Mouse (Mus musculus): ENCODE measurements around the gene Taf6l. TPM values are rescaled to one million over a fixed set of nuclear protein-coding genes. Genes with fewer than 3 reads are reported as not detected.

The Taf6l gene
- total and polyA plus RNA-seq, 3 experiments: 20.4 to 25.7 (median 25.5) TPM

GRCm38 (mm10) chr19:8822696-8823095 is 36.5 kb upstream of the Taf6l start:
- Histone ChIP-seq H3K4me2 (ENCODE audit: insufficient read depth, low read depth, poor library complexity, severe bottlenecking) (peak overlapping the region; percentile 72), H3K79me2 (replicated peaks; ENCODE audit: control insufficient read depth, extremely low read depth, insufficient read depth, poor library complexity, severe bottlenecking) (peaks cover 61% of the 10 kb centered on the region), H3K9me3 (replicated peaks; ENCODE audit: low read length) (no peaks in the 10 kb centered on the region), H3K9ac (ENCODE audit: insufficient read depth, low read depth) (peak overlapping the region; percentile 89; the same call in 1 of the 2 replicates), H3K4me1 (ENCODE audit: control insufficient read depth in 1 of 2, insufficient read depth in 2 of 2) (peaks cover 0 to 10% of the 10 kb centered on the region in 2 experiments; a peak in 2 of 4 replicates), H3K4me3 (replicated peaks in 1 of 3; ENCODE audit: low read depth in 2 of 3, low read length in 2 of 3, poor library complexity in 1 of 3) (peak overlapping the region in 2 of 3 experiments; percentile 23 to 46), H3K27me3 (replicated peaks) (no peaks in the 10 kb centered on the region), H3K27ac (ENCODE audit: insufficient read depth, low read depth) (no peak overlapping the region), H3K36me3 (replicated peaks in 1 of 2; ENCODE audit: control insufficient read depth in 1 of 2, insufficient read depth in 1 of 2, low read length in 1 of 2) (peaks cover 42 to 53% of the 10 kb centered on the region in 2 experiments)
- no peak for DNase-seq (ENCODE audit: extremely low read depth)
- in situ Hi-C loops (cut with MboI; ENCODE audit: low pct_ligation_motif_present, low pct_unique_long_range_greater_than_20kb, low sequenced_read_pairs) (no loop called here), dilution Hi-C loops (cut with MboI; ENCODE audit: extremely low pct_ligation_motif_present, extremely low pct_unique_long_range_greater_than_20kb, low sequenced_read_pairs) (no loop called here)
- TF ChIP-seq TBP (conservative IDR thresholded peaks at IDR 0.05; ENCODE audit: low read depth, low read length): no peak
- TF ChIP-seq NRF1 (IDR thresholded peaks at IDR 0.05; ENCODE audit: low read depth, low read length): no peak
- TF ChIP-seq BHLHE40 (IDR thresholded peaks at IDR 0.05; ENCODE audit: low read depth, low read length): no peak

GRCm38 (mm10) chr19:8821146-8821545 is 34.9 kb upstream of the Taf6l start:
- Histone ChIP-seq H3K4me1 (ENCODE audit: control insufficient read depth in 1 of 2, insufficient read depth in 2 of 2) (peaks cover 3 to 22% of the 10 kb centered on the region in 2 experiments), H3K36me3 (replicated peaks in 1 of 2; ENCODE audit: control insufficient read depth in 1 of 2, insufficient read depth in 1 of 2, low read length in 1 of 2) (peaks cover 34 to 47% of the 10 kb centered on the region in 2 experiments), H3K27ac (ENCODE audit: insufficient read depth, low read depth) (no peak overlapping the region), H3K4me2 (ENCODE audit: insufficient read depth, low read depth, poor library complexity, severe bottlenecking) (peak overlapping the region; percentile 82; the same call in 1 of the 2 replicates), H3K4me3 (replicated peaks in 1 of 3; ENCODE audit: low read depth in 2 of 3, low read length in 2 of 3, poor library complexity in 1 of 3) (peak overlapping the region; percentile 96 to 98 (median 96)), H3K79me2 (replicated peaks; ENCODE audit: control insufficient read depth, extremely low read depth, insufficient read depth, poor library complexity, severe bottlenecking) (peaks cover 70% of the 10 kb centered on the region), H3K27me3 (replicated peaks) (no peaks in the 10 kb centered on the region), H3K9ac (ENCODE audit: insufficient read depth, low read depth) (peak overlapping the region; percentile 89), H3K9me3 (replicated peaks; ENCODE audit: low read length) (no peaks in the 10 kb centered on the region)
- TF ChIP-seq ELF1 (IDR thresholded peaks at IDR 0.05; ENCODE audit: low read depth, low read length): no peak
- TF ChIP-seq MXI1 (IDR thresholded peaks at IDR 0.05; ENCODE audit: low read depth, low read length): peak; percentile 39
- TF ChIP-seq ETS1 (conservative IDR thresholded peaks at IDR 0.05; ENCODE audit: low read depth, low read length): no peak
- TF ChIP-seq USF2 (conservative IDR thresholded peaks at IDR 0.05; ENCODE audit: low read depth, low read length): no peak
- no peak for TF ChIP-seq BHLHE40 (IDR thresholded peaks at IDR 0.05; ENCODE audit: low read depth, low read length)
- TF ChIP-seq SMC3 (IDR thresholded peaks at IDR 0.05; ENCODE audit: low read depth, low read length): no peak
- no peak for TF ChIP-seq TCF12 (IDR thresholded peaks at IDR 0.05; ENCODE audit: low read depth, low read length)
- dilution Hi-C loops (cut with MboI; ENCODE audit: extremely low pct_ligation_motif_present, extremely low pct_unique_long_range_greater_than_20kb, low sequenced_read_pairs) (no loop called here), in situ Hi-C loops (cut with MboI; ENCODE audit: low pct_ligation_motif_present, low pct_unique_long_range_greater_than_20kb, low sequenced_read_pairs) (no loop called here)
- no peak for DNase-seq (ENCODE audit: extremely low read depth)

GRCm38 (mm10) chr19:8820424-8820956 is 34.3 kb upstream of the Taf6l start:
- peak overlapping the region; percentile 96 to 98 (median 96) for H3K4me3 ChIP-seq (replicated peaks in 1 of 3; ENCODE audit: low read depth in 2 of 3, low read length in 2 of 3, poor library complexity in 1 of 3)
- peaks cover 32 to 47% of the 10 kb centered on the region in 2 experiments for H3K36me3 ChIP-seq (replicated peaks in 1 of 2; ENCODE audit: control insufficient read depth in 1 of 2, insufficient read depth in 1 of 2, low read length in 1 of 2)
- H3K27me3 ChIP-seq (replicated peaks): no peaks in the 10 kb centered on the region
- no peak for DNase-seq (ENCODE audit: extremely low read depth)
- H3K4me2 ChIP-seq (ENCODE audit: insufficient read depth, low read depth, poor library complexity, severe bottlenecking): peak overlapping the region; percentile 82; the same call in 1 of the 2 replicates
- TF ChIP-seq TCF12 (IDR thresholded peaks at IDR 0.05; ENCODE audit: low read depth, low read length) (no peak), ZNF384 (IDR thresholded peaks at IDR 0.05; ENCODE audit: low read depth, low read length) (no peak), NRF1 (IDR thresholded peaks at IDR 0.05; ENCODE audit: low read depth, low read length) (no peak), SIN3A (IDR thresholded peaks at IDR 0.05; ENCODE audit: low read length) (peak; percentile 29; the same call in 1 of the 2 replicates), MYC (IDR thresholded peaks at IDR 0.05; ENCODE audit: low read depth, low read length) (no peak), POLR2AphosphoS2 (IDR thresholded peaks at IDR 0.05; ENCODE audit: low read depth, low read length) (no peak)
- dilution Hi-C loops (cut with MboI; ENCODE audit: extremely low pct_ligation_motif_present, extremely low pct_unique_long_range_greater_than_20kb, low sequenced_read_pairs): no loop called here
- no peaks in the 10 kb centered on the region for H3K9me3 ChIP-seq (replicated peaks; ENCODE audit: low read length)
- peak overlapping the region; percentile 89 for H3K9ac ChIP-seq (ENCODE audit: insufficient read depth, low read depth)
- H3K79me2 ChIP-seq (replicated peaks; ENCODE audit: control insufficient read depth, extremely low read depth, insufficient read depth, poor library complexity, severe bottlenecking): peaks cover 72% of the 10 kb centered on the region
- H3K27ac ChIP-seq (ENCODE audit: insufficient read depth, low read depth): peak overlapping the region; percentile 98
- in situ Hi-C loops (cut with MboI; ENCODE audit: low pct_ligation_motif_present, low pct_unique_long_range_greater_than_20kb, low sequenced_read_pairs): no loop called here
- H3K4me1 ChIP-seq (ENCODE audit: control insufficient read depth in 1 of 2, insufficient read depth in 2 of 2): peaks cover 7 to 27% of the 10 kb centered on the region in 2 experiments

Measured in CH12.LX (cell line).